Mouse (Mus musculus) myocyte (in vitro differentiated cells): Measurements from ENCODE around the gene Aldh16a1.

Experiments
- CEBPB ChIP-seq: IDR thresholded peaks from 2 replicates; pipeline ENCODE4 v1.6.1; 2011; ENCODE audit warnings: mild to moderate bottlenecking, moderate library complexity; ENCODE audit not compliant: poor library complexity, insufficient read depth, severe bottlenecking
- MAX ChIP-seq: IDR thresholded peaks from one replicate; pipeline ENCODE4 v1.6.1; 2011; ENCODE audit warnings: low read depth, mild to moderate bottlenecking, control low read depth
- POLR2A ChIP-seq: IDR thresholded peaks from one replicate; pipeline ENCODE4 v1.6.1; 2011; ENCODE audit warnings: low read depth, mild to moderate bottlenecking, control low read depth, moderate library complexity; ENCODE audit not compliant: insufficient read length
- POLR2AphosphoS2 ChIP-seq: IDR thresholded peaks from one replicate; pipeline ENCODE4 v1.6.1; 2011; ENCODE audit warnings: low read depth, control low read depth; ENCODE audit not compliant: insufficient read length
- USF1 ChIP-seq: IDR thresholded peaks from one replicate; pipeline ENCODE4 v1.6.1; 2011; ENCODE audit warnings: low read depth, mild to moderate bottlenecking, control low read depth, moderate library complexity

GRCm38 (mm10) chr7:45154993-45155514 is 670 bp upstream of the Aldh16a1 start:
- TF ChIP-seq POLR2A, result no peak
- TF ChIP-seq POLR2AphosphoS2, result no peak
- TF ChIP-seq MAX, result no peak
- no peak for TF ChIP-seq USF1
- no peak for TF ChIP-seq CEBPB
